Mouse (Mus musculus) heart, postnatal 0 days (tissue): ENCODE measurements around the gene Hist1h2ae.

Source experiments
- CTCF ChIP-seq: IDR thresholded peaks from 2 replicates; pipeline ENCODE4 v1.5.1; 2016; ENCODE audit warnings: antibody characterized with exemption, control low read depth, low read depth
- EP300 ChIP-seq: IDR thresholded peaks from 2 replicates; pipeline ENCODE4 v1.6.1; 2016; ENCODE audit warnings: antibody characterized with exemption, low read depth

GRCm38 (mm10) chr13:23593051-23593770, 22.2 kb upstream of the Hist1h2ae start:
- TF ChIP-seq EP300: no peak
- TF ChIP-seq CTCF: no peak
